Mouse (Mus musculus) heart, postnatal 10 days (tissue): Measurements from ENCODE around the gene Ttc22. TPM values are rescaled to one million over a fixed set of nuclear protein-coding genes. Genes with fewer than 3 reads are reported as not detected.

Experiments used
- DNase-seq, 2 experiments: peaks; one replicate each; pipeline ENCODE4 v3.0.0; 2021
- intact Hi-C: fragments of 180-260 bp; cut with DNase I; formaldehyde crosslinking; loops from one replicate; pipeline ENCODE4 v1.15.1; 2025
- total RNA-seq, 2 experiments: library from RNA; stranded (reverse); gene quantifications; 2 replicates each; pipeline ENCODE4 v1.2.3; 2021

Ttc22 gene
- total RNA-seq: under 1 TPM; 0.17 to 0.35 TPM

GRCm38 (mm10) chr4:106622030-106622493 is at the start of gene Ttc22:
Gene Ttc22 (plus strand): TSS chr4:106622432.
- intact Hi-C loops: no loop called here
- no peak for DNase-seq

- intact Hi-C loops: no loop called here
- DNase-seq: no peak
Observed at GRCm38 (mm10) chr4:106575022-106575421, 47.2 kb upstream of the Ttc22 start.

- intact Hi-C loops: no loop called here
- DNase-seq: no peak
Observed at GRCm38 (mm10) chr4:106577511-106577910, 44.7 kb upstream of the Ttc22 start.

- intact Hi-C loops: no loop called here
- DNase-seq: peak; percentile 41 to 51
Observed at GRCm38 (mm10) chr4:106581176-106581864, 40.9 kb upstream of the Ttc22 start.

GRCm38 (mm10) chr4:106581865-106582204 is 40.4 kb upstream of the Ttc22 start:
- no peak for DNase-seq
- intact Hi-C loops: no loop called here

GRCm38 (mm10) chr4:106582428-106583153 is 39.6 kb upstream of the Ttc22 start:
- intact Hi-C loops: no loop called here
- DNase-seq: no peak

- DNase-seq: no peak
- intact Hi-C loops: no loop called here
Observed at GRCm38 (mm10) chr4:106584665-106585064, 37.6 kb upstream of the Ttc22 start.

GRCm38 (mm10) chr4:106587075-106587474 is 35.2 kb upstream of the Ttc22 start:
- intact Hi-C loops: no loop called here
- no peak for DNase-seq

GRCm38 (mm10) chr4:106590142-106590541 is 32.1 kb upstream of the Ttc22 start:
- DNase-seq: no peak
- intact Hi-C loops: no loop called here

GRCm38 (mm10) chr4:106590871-106591270 is 31.4 kb upstream of the Ttc22 start:
- intact Hi-C loops: no loop called here
- DNase-seq: no peak

- intact Hi-C loops: no loop called here
- DNase-seq: no peak
Observed at GRCm38 (mm10) chr4:106593636-106594035, 28.6 kb upstream of the Ttc22 start.

- no peak for DNase-seq
- intact Hi-C loops: no loop called here
Observed at GRCm38 (mm10) chr4:106596200-106596599, 26.0 kb upstream of the Ttc22 start.

GRCm38 (mm10) chr4:106597055-106597454 is 25.2 kb upstream of the Ttc22 start:
- intact Hi-C loops: no loop called here
- DNase-seq: no peak

GRCm38 (mm10) chr4:106597741-106598140 is 24.5 kb upstream of the Ttc22 start:
- intact Hi-C loops: no loop called here

GRCm38 (mm10) chr4:106599415-106599814 is 22.8 kb upstream of the Ttc22 start:
- intact Hi-C loops: no loop called here

More at GRCm38 (mm10) chr4:106597741-106598140, 24.5 kb upstream of the Ttc22 start:
- no peak for DNase-seq

GRCm38 (mm10) chr4:106600770-106601169 is 21.5 kb upstream of the Ttc22 start:
- intact Hi-C loops: no loop called here
- no peak for DNase-seq

More at GRCm38 (mm10) chr4:106599415-106599814, 22.8 kb upstream of the Ttc22 start:
- DNase-seq: no peak

- intact Hi-C loops: no loop called here
- DNase-seq: no peak
Observed at GRCm38 (mm10) chr4:106606639-106607554, 15.3 kb upstream of the Ttc22 start.

- no peak for DNase-seq
- intact Hi-C loops: no loop called here
Observed at GRCm38 (mm10) chr4:106607905-106608304, 14.3 kb upstream of the Ttc22 start.

GRCm38 (mm10) chr4:106613105-106613504 is 9.1 kb upstream of the Ttc22 start:
- intact Hi-C loops: loop anchor here (10.0 kb wide), 1 partner anchor 192 kb away; the partner anchor contains the start of gene Acot11
- DNase-seq: no peak

GRCm38 (mm10) chr4:106613560-106613959 is 8.7 kb upstream of the Ttc22 start:
- intact Hi-C loops: loop anchor here (10.0 kb wide), 1 partner anchor 191 kb away; the partner anchor contains the start of gene Acot11

More at GRCm38 (mm10) chr4:106613560-106613959, 8.7 kb upstream of the Ttc22 start:
- DNase-seq: no peak
